Mouse (Mus musculus) frontal cortex, postnatal 14 days (tissue): ENCODE data around the gene Mfge8.

Source experiments
- DNase-seq, 2 experiments: peaks; one replicate each; pipeline ENCODE4 v3.0.0; 2022; ENCODE audit warnings: low spot score in 2 of 2

Mfge8 gene

DNA sequence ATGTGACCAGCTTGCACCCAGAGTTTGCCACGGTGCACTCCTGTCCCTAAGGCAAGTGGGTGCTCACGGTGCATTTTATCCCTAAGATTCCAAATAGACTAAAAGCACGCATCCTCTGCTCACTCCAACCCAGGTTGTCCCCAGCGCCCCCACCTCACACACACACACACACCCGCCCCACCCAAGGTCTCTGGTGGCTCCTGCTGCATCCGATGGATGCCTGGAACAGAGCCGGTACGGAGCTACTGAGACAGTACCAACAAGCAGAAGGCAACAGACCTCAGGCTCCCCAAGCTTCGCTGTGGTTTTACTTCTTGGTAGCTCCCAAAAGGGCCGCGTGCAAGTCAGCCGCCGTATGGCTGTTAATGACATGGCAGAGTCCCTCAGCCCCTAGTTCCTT is 18.5 kb downstream of the Mfge8 start:
- DNase-seq = no peak

DNA sequence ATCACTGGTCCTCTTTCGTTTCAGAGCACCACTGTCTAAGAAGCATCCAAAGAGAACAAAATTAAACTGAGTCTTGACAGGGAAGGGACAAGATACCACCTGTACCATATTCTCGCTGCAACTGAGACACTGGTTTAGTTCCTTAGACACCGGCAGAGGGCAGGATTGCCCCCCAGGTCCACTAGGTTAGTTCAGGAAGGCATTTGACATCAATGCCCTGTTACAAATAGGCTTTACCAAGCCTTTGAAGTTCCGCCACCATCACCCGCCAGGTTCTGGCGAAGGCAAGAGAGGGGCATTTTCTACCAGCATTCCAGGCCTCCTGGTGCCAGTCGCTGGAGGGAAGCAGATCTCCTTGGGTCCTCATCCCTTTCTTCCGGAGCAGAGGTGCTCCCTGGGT is 19.0 kb downstream of the Mfge8 start:
- no peak for DNase-seq

DNA sequence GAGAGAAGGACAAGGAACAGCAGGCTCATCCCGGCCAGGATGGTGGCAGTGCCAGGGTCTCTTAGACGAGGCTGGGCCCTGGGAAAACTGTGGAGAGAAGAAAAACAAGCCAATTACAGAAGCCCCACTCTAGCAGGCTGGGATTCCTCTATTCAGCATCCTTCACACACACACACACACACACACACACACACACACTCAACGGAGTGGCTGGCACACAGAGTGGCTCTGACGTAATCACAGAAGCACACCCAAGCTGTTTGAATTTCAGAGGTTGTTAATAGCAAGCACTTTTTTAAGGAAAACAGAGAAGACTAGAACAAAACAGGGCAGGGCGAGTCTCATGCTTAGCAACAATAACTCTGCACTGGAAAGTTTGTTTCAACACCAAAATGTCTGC is 25.4 kb downstream of the Mfge8 start:
- DNase-seq = peak in 1 of 2 experiments; percentile 35

DNA sequence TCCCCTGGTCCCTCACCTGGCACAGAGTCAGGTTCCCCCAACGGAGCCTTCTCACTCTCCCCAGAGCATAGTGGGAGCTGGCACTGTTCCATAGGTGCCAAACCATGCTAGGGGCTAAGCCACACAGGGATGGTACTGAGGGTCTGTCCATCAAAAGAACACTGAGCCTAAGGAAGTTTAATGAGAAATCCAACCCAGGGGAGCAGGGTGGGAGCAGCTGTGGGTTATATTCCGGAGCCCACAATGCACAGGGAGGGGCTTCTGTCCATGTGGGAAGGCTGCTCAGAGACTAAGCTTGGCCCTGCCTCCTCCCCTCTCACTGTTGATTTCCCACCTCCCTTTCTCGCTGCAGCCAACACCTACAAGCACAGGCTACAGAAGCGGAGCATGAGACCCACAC is 35.0 kb downstream of the Mfge8 start:
- no peak for DNase-seq

DNA sequence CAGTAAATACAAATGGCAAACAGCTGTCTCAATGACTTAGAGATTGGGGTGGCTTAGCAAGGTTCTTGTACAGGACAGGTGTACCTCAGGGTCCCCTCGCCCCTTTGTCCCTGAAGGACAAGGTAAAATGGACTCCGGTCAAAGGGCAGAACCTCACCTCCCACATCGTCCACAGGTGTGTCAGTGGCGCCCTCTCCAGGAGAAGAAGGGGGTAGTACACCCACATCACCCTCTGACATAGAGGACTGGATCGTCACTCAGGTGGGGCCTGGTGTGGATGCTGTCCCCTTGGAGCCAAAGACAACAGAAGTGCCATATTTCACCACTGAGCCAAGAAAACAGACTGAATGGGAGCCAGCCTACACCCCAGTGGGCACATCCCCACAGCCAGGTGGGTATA is 52.4 kb downstream of the Mfge8 start:
- no peak for DNase-seq

DNA sequence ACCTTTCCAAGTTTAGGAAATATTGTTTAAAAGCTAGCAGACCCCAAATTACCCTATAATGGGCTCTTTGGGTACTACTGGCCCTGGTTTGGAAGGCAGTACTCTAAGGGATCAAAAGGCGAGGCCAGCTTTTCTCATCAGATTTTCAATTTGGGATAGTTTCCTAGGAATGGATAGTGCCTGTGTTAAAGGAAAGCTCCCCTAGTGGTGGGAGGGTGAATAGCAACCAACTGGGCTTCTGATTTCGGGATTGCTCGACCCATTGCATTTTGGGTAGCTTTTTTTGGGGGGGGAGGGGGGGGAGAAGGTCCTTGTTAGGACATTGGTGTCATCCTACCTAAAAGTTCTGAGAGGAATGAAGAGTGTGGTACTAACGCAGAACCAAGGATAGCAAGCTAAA is 59.7 kb downstream of the Mfge8 start:
- DNase-seq = no peak
